Mouse (Mus musculus) bone marrow, adult 2 months (tissue): Measurements from ENCODE around the gene Psma3.

Experiments
- CTCF ChIP-seq: fragments of 200-500 bp; IDR thresholded peaks from 2 replicates; pipeline ENCODE4 v1.5.1; 2011; ENCODE audit warnings: low read length, control low read depth; ENCODE audit not compliant: control insufficient read depth, insufficient read depth
- POLR2A ChIP-seq: fragments of 200-500 bp; IDR thresholded peaks from 2 replicates; pipeline ENCODE4 v1.6.1; 2011; ENCODE audit warnings: low read depth, mild to moderate bottlenecking, control low read depth, low read length, borderline replicate concordance; ENCODE audit not compliant: control insufficient read depth

DNA sequence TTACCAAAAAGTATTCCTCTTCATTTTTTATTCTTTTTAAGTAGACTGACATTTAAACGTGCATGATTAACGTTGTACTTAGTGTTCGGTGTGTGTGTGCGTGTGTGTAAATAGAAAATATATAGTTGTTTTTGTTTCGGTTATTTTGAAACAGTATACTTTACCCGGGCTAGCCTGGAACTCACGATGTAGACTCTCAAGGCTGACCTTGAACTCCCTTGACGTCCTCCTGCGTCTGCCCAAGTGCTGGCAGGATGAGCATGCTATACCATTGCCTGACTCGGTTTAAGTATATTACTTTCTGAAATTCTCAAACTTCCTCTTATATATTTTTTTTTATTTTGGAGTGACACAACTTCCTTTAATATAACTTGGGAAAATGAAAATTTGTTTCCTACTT lies 43.4 kb downstream of the Psma3 start:
- TF ChIP-seq CTCF (no peak), POLR2A (no peak)
